Mouse (Mus musculus) kidney, postnatal 0 days (tissue): Measurements from ENCODE around the gene Il17rc. TPM values are rescaled to one million over a fixed set of nuclear protein-coding genes. Genes with fewer than 3 reads are reported as not detected.

Experiments
- ATAC-seq: fragments of 200-750 bp; cut with Nextera tagmentation; replicated peaks from 2 replicates; pipeline ENCODE4 v1.8.0; 2017; ENCODE audit warnings: low read depth, moderate number of reproducible peaks, moderate TSS enrichment, moderate library complexity; ENCODE audit not compliant: low FRiP score
- DNase-seq: peaks from one replicate; pipeline ENCODE4 v3.0.0-alpha.2; 2016; ENCODE audit warnings: low spot score
- H3K27ac ChIP-seq: fragments of 300-500 bp; sonication (generic); 2 replicates; pipeline ENCODE4 v1.5.1; 2014; ENCODE audit warnings: mild to moderate bottlenecking
- H3K27me3 ChIP-seq: fragments of 300-500 bp; sonication (generic); 2 replicates; pipeline ENCODE4 v1.6.1; 2014; ENCODE audit warnings: low read length, mixed read lengths; ENCODE audit not compliant: insufficient read depth
- H3K36me3 ChIP-seq: fragments of 300-500 bp; sonication (generic); 2 replicates; pipeline ENCODE4 v1.6.1; 2014; ENCODE audit warnings: low read length, mixed read lengths; ENCODE audit not compliant: insufficient read depth
- H3K4me1 ChIP-seq: fragments of 300-500 bp; sonication (generic); replicated peaks from 2 replicates; pipeline ENCODE4 v1.6.1; 2014; ENCODE audit warnings: antibody characterized with exemption, low read length, mixed read lengths; ENCODE audit not compliant: insufficient read depth
- H3K4me2 ChIP-seq: fragments of 300-500 bp; sonication (generic); 2 replicates; pipeline ENCODE4 v1.6.1; 2014; ENCODE audit warnings: mild to moderate bottlenecking, low read length, moderate library complexity, mixed read lengths
- H3K4me3 ChIP-seq: fragments of 300-500 bp; sonication (generic); replicated peaks from 2 replicates; pipeline ENCODE4 v1.5.1; 2014; ENCODE audit warnings: low read depth, low read length
- H3K9ac ChIP-seq: fragments of 300-500 bp; sonication (generic); 2 replicates; pipeline ENCODE4 v1.6.1; 2014; ENCODE audit warnings: low read depth, low read length
- H3K9me3 ChIP-seq: fragments of 300-500 bp; sonication (generic); replicated peaks from 2 replicates; pipeline ENCODE4 v1.6.1; 2016; ENCODE audit warnings: low read length, inconsistent platforms, mixed read lengths
- CTCF ChIP-seq: IDR thresholded peaks from 2 replicates; pipeline ENCODE4 v1.5.1; 2016; ENCODE audit warnings: antibody characterized with exemption, low read depth, mild to moderate bottlenecking, moderate library complexity
- WGBS: fragments of 180-500 bp; shearing (Covaris S2); extraction: QIAGEN DNeasy Blood & Tissue Kit; methylation state at CpG from one replicate; pipeline ENCODE4 v1.1.7; 2014; 5-methylcytosine and 5-hydroxymethylcytosine counted together
- polyA plus RNA-seq: library from polyadenylated mRNA; unstranded; fragments of >200 nt; fragmentation: Nextera tagmentation; extraction: Ambion mirVana; gene quantifications from 2 replicates; pipeline ENCODE4 v1.2.1, GENCODE M21; 2015

The Il17rc gene
- polyA plus RNA-seq, 1 experiment from 2014 or later = 28.0 TPM

DNA sequence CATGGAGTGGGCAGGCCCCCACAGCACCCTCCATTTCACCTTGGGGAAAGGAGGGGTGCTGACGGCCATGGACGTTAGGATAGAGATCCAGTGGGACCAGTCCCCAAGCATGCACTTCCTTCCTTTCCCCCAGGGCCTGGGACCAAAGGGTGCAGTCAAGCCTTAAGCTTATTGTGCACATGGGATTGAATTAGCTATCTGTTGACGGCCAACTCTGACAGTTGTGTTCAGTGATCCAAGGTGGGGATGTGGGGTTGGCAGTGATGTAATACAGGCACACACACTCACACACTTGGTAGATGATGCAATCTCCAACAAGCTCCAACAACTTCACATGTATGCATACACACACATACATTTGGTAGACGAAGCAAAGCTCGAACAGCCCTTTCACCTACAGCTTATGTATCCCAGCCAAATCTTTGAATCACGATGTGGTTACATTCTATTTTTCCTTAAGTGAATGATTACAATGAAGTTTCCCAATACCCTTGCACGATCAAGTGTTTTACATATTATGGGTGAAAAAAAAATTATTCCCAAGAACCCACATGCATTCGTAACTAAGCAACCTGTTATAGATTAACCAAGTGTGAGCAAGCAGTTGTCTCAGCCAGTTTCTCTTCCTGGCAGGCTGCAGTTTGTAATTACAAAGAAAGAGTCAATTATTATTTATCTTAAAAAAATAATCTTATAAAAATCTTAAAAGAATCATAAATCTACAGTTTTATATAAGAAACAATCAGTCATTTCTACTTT lies 26.8 kb upstream of the Il17rc start:
- no peak overlapping the region for H3K4me3 ChIP-seq
- H3K27me3 ChIP-seq = no peaks in the 10 kb centered on the region
- ATAC-seq (peak; percentile 35; the same call in 1 of the 2 replicates), DNase-seq (no peak)
- no peak overlapping the region for H3K9ac ChIP-seq
- H3K4me2 ChIP-seq = no peak overlapping the region
- peaks cover 19% of the 10 kb centered on the region for H3K36me3 ChIP-seq
- peak overlapping the region; percentile 73 for H3K27ac ChIP-seq
- no peaks in the 10 kb centered on the region for H3K4me1 ChIP-seq
- TF ChIP-seq CTCF = no peak
- no peaks in the 10 kb centered on the region for H3K9me3 ChIP-seq
- 62% methylated on average over 6 of the region's 8 CpGs for WGBS

DNA sequence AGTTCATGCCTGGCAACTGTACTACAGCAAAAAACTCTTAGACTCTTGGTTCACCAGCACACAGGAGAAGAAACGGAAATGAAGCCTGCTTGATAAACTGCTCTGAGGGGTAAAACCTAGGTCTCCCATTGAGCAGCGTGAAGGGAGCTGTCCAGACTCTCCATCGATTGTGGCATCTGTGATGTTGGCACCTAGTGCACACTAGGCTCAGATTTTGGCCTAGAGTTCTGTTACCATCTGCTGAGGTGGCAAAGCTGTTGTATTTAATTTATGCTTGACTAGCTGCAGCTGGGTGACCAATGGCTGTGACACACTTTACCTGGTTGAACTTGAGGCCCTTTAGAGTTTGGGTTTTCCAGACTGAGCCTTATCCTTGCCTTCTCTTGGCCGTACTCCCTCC lies 23.6 kb upstream of the Il17rc start:
- ATAC-seq (no peak), DNase-seq (no peak)
- Histone ChIP-seq H3K27ac (no peak overlapping the region), H3K27me3 (no peaks in the 10 kb centered on the region), H3K9ac (no peak overlapping the region), H3K4me2 (no peak overlapping the region), H3K4me3 (no peak overlapping the region), H3K9me3 (no peaks in the 10 kb centered on the region), H3K4me1 (no peaks in the 10 kb centered on the region), H3K36me3 (peaks cover 19% of the 10 kb centered on the region)
- TF ChIP-seq CTCF = no peak
- WGBS = 94% methylated on average over 4 of the region's 4 CpGs

- Histone ChIP-seq H3K9ac (no peak overlapping the region), H3K27me3 (no peaks in the 10 kb centered on the region), H3K4me3 (no peak overlapping the region), H3K4me2 (no peak overlapping the region), H3K27ac (no peak overlapping the region), H3K4me1 (no peaks in the 10 kb centered on the region), H3K36me3 (peaks cover 16% of the 10 kb centered on the region), H3K9me3 (no peaks in the 10 kb centered on the region)
- no peak for TF ChIP-seq CTCF
- ATAC-seq (no peak), DNase-seq (no peak)
- WGBS = 63% methylated on average over 2 of the region's 2 CpGs
Measured at GRCm38 (mm10) chr6:113451839-113452238, 19.4 kb upstream of the Il17rc start.

- H3K9me3 ChIP-seq = no peaks in the 10 kb centered on the region
- no peak for TF ChIP-seq CTCF
- no peak for DNase-seq
- no peak overlapping the region for H3K4me3 ChIP-seq
- no peak overlapping the region for H3K4me2 ChIP-seq
- no peaks in the 10 kb centered on the region for H3K27me3 ChIP-seq
- WGBS = 68% methylated on average over 5 of the region's 5 CpGs
- no peak overlapping the region for H3K27ac ChIP-seq
- no peaks in the 10 kb centered on the region for H3K36me3 ChIP-seq
- 0 out of 2 replicates have a peak, but pooled peaks cover 2% of the 10 kb centered on the region for H3K4me1 ChIP-seq
- no peak for ATAC-seq
- H3K9ac ChIP-seq = no peak overlapping the region
Measured at GRCm38 (mm10) chr6:113455007-113455406, 16.2 kb upstream of the Il17rc start.

- no peak for ATAC-seq
- 42% methylated on average over 10 of the region's 10 CpGs for WGBS
- H3K4me2 ChIP-seq = peak within 1 kb of the TSS; percentile 13; the same call in 1 of the 2 replicates
Measured at GRCm38 (mm10) chr6:113457952-113458534, 13.2 kb upstream of the Il17rc start, which contains the start of gene Il17re. Gene Il17re (plus strand): TSS chr6:113458484.

DNA sequence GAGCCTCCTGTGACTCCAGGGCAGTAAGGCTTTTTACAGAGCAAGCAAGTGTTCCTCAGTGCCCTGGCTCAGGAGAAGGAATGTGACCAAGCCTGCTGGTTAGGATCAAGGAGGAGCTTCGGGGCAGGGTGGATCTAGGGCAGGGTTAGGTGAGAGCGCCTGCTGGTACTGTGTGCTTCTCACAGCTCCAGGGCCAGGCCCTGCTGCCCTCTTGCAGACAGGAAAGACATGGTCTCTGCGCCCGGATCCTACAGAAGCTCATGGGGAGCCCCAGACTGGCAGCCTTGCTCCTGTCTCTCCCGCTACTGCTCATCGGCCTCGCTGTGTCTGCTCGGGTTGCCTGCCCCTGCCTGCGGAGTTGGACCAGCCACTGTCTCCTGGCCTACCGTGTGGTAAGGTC lies 12.6 kb upstream of the Il17rc start:
- Histone ChIP-seq H3K4me2 (peak overlapping the region; percentile 13; the same call in 1 of the 2 replicates), H3K27me3 (no peaks in the 10 kb centered on the region), H3K27ac (peak overlapping the region; percentile 43; the same call in 1 of the 2 replicates), H3K9ac (peak overlapping the region; percentile 49), H3K9me3 (no peaks in the 10 kb centered on the region), H3K4me1 (0 out of 2 replicates have a peak, but pooled peaks cover 2% of the 10 kb centered on the region), H3K36me3 (no peaks in the 10 kb centered on the region), H3K4me3 (no peak overlapping the region)
- DNase-seq (no peak), ATAC-seq (peak; percentile 76; the same call in 1 of the 2 replicates)
- 57% methylated on average over 10 of the region's 10 CpGs for WGBS
- no peak for TF ChIP-seq CTCF

More at GRCm38 (mm10) chr6:113457952-113458534, 13.2 kb upstream of the Il17rc start, which contains the start of gene Il17re:
- peak within 1 kb of the TSS; percentile 43; the same call in 1 of the 2 replicates for H3K27ac ChIP-seq
- no peaks in the 10 kb centered on the region for H3K36me3 ChIP-seq
- TF ChIP-seq CTCF = no peak
- H3K4me1 ChIP-seq = 0 out of 2 replicates have a peak, but pooled peaks cover 2% of the 10 kb centered on the region
- H3K27me3 ChIP-seq = no peaks in the 10 kb centered on the region
- no peak within 1 kb of the TSS for H3K4me3 ChIP-seq
- peak within 1 kb of the TSS; percentile 49 for H3K9ac ChIP-seq
- no peaks in the 10 kb centered on the region for H3K9me3 ChIP-seq
- DNase-seq = no peak
